Comparison of ENCODE assay signal across 19 mouse cellular contexts in the genomic region with DNA sequence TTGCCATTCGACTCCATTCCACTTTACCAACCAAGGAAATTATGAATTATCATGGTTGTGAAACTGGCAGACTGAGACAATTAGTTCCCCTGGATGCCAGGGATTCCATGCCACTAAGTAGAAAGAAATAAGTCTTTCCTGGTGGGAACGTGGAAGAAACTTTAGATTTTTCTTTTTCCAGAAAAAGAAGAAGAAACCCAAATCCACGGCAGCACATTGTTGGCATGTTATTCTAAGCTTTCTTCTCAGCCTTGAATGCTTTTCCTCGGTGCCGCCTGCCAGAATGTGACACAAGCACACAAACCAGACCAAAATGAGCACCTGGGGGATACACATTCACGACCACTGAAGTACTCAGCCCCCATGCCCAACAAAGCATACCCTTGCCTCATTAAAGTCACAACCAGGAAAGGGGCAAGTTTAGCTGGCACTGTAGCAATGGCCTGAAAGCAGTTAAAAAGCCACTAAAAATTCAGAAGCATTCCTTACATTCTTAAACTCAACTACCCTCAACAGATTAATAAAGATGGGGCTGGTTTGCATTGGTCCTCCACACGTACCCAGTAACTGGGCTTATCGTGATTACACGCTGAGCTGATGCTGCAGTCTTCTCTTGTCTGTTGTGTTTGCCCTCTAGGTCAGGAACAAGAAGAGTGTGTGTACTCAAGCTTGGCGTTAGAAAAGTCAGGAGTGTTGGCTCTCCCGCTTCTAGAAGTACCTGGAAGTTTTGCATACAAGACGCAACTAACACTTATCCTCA.
DNase-seq lines count a peak whose midpoint lies in the region; ATAC-seq and TF ChIP-seq lines count a peak whose summit lies in the region.
"Had no signal": no experiment of that assay in that cellular context is flagged by ENCODE, and none has a peak within 500 bp of the region (broad histone marks: within the 10 kb centered on the region; RNA-seq: fewer than 3 reads in every experiment).

No protein-coding gene starts in this region.

- no peaks in the 10 kb centered on the region for H3K36me3 ChIP-seq in kidney, embryonic 15.5 days
- no peaks in the 10 kb centered on the region for H3K36me3 ChIP-seq in embryonic facial prominence, embryonic 14.5 days (ENCODE audit: control insufficient read depth, insufficient read depth, low read length)
- H3K36me3 ChIP-seq in limb, embryonic 14.5 days (ENCODE audit: control insufficient read depth, insufficient read depth, low read length) = no peaks in the 10 kb centered on the region
- no peaks in the 10 kb centered on the region for H3K36me3 ChIP-seq in midbrain, embryonic 10.5 days
- H3K36me3 ChIP-seq: heart, embryonic 12.5 days; hindbrain, embryonic 10.5 days had no signal

- TF ChIP-seq POLR2A in limb, embryonic 14.5 days (IDR thresholded peaks at IDR 0.05; ENCODE audit: borderline replicate concordance, extremely low read depth, insufficient read depth, insufficient read length) = no peak

- H3K27ac ChIP-seq in kidney, embryonic 15.5 days = no peak overlapping the region
- H3K27ac ChIP-seq in embryonic facial prominence, embryonic 14.5 days (replicated peaks; ENCODE audit: low read depth, low read length) = peak overlapping the region; percentile 44; the same call in 1 of the 2 replicates
- no peak overlapping the region; the same call in 1 of the 2 replicates for H3K27ac ChIP-seq in limb, embryonic 14.5 days (replicated peaks; ENCODE audit: low read depth, low read length)
- no peak overlapping the region for H3K27ac ChIP-seq in midbrain, embryonic 10.5 days (replicated peaks)
- H3K27ac ChIP-seq: forebrain, embryonic 13.5 days; hindbrain, embryonic 10.5 days had no signal

- no peaks in the 10 kb centered on the region for H3K9me3 ChIP-seq in kidney, embryonic 15.5 days (replicated peaks)
- 0 out of 2 replicates have a peak, but pooled peaks cover 6% of the 10 kb centered on the region for H3K9me3 ChIP-seq in embryonic facial prominence, embryonic 14.5 days (ENCODE audit: control insufficient read depth, low read length)
- no peaks in the 10 kb centered on the region for H3K9me3 ChIP-seq in limb, embryonic 14.5 days (ENCODE audit: control insufficient read depth, low read length)
- H3K9me3 ChIP-seq in midbrain, embryonic 10.5 days (replicated peaks) = no peaks in the 10 kb centered on the region
- H3K9me3 ChIP-seq: forebrain, embryonic 13.5 days; heart, embryonic 12.5 days; hindbrain, embryonic 10.5 days had no signal

- ATAC-seq in kidney, embryonic 15.5 days (replicated peaks; ENCODE audit: low FRiP score) = 0 out of 2 replicates have a peak, but pooled peaks have one; percentile 56
- ATAC-seq in embryonic facial prominence, embryonic 14.5 days (ENCODE audit: low read depth) = no peak
- ATAC-seq in limb, embryonic 14.5 days (ENCODE audit: low FRiP score, low read depth) = peak; percentile 60
- ATAC-seq: forebrain, embryonic 13.5 days; forebrain, postnatal 0 days; hindbrain, embryonic 16.5 days; inflammation-experienced regulatory T-cells, adult 6 months had no signal

- no peak overlapping the region for H3K4me3 ChIP-seq in kidney, embryonic 15.5 days (replicated peaks)
- no peak overlapping the region for H3K4me3 ChIP-seq in embryonic facial prominence, embryonic 14.5 days (ENCODE audit: low read depth, low read length)
- H3K4me3 ChIP-seq in limb, embryonic 14.5 days (replicated peaks; ENCODE audit: low read length) = no peak overlapping the region
- H3K4me3 ChIP-seq in midbrain, embryonic 10.5 days = no peak overlapping the region
- H3K4me3 ChIP-seq: forebrain, embryonic 13.5 days; heart, embryonic 12.5 days; hindbrain, embryonic 10.5 days had no signal

- no peak for DNase-seq in kidney, adult 11 months
- DNase-seq in Muller cell, postnatal 12 days (ENCODE audit: inconsistent ontology term) = peak; percentile 50
- DNase-seq in embryonic facial prominence, embryonic 14.5 days (ENCODE audit: low spot score) = peak; percentile 54
- DNase-seq in limb, embryonic 14.5 days (ENCODE audit: low spot score) = peak; percentile 62
- DNase-seq in spleen, adult 12 weeks (ENCODE audit: low spot score) = no peak
- DNase-seq in midbrain, embryonic 10.5 days (ENCODE audit: low spot score) = no peak
- DNase-seq: adrenal gland, postnatal 10 days; cerebellum, adult 11-12 months; cerebellum, adult 9-10 months; cerebellum, postnatal 36 days; forebrain, postnatal 0 days; gastrocnemius, postnatal 25 days had no signal

- 47% methylated on average over 12 of the region's 12 CpGs for WGBS in kidney, embryonic 15.5 days
- WGBS in embryonic facial prominence, embryonic 14.5 days = 38% methylated on average over 12 of the region's 12 CpGs
- 27% methylated on average over 12 of the region's 12 CpGs for WGBS in limb, embryonic 14.5 days
- WGBS in midbrain, embryonic 10.5 days = 85% methylated on average over 12 of the region's 12 CpGs

- no peaks in the 10 kb centered on the region for H3K27me3 ChIP-seq in kidney, embryonic 15.5 days
- no peaks in the 10 kb centered on the region for H3K27me3 ChIP-seq in embryonic facial prominence, embryonic 14.5 days (replicated peaks; ENCODE audit: control insufficient read depth, insufficient read depth, low read length)
- H3K27me3 ChIP-seq in limb, embryonic 14.5 days (ENCODE audit: control insufficient read depth, insufficient read depth, low read length) = no peaks in the 10 kb centered on the region
- H3K27me3 ChIP-seq in midbrain, embryonic 10.5 days (ENCODE audit: low read depth, poor library complexity, severe bottlenecking) = no peaks in the 10 kb centered on the region
- H3K27me3 ChIP-seq: CH12.LX; forebrain, embryonic 13.5 days; heart, embryonic 12.5 days had no signal

- H3K4me2 ChIP-seq in kidney, embryonic 15.5 days = no peak overlapping the region
- no peak overlapping the region for H3K4me2 ChIP-seq in embryonic facial prominence, embryonic 14.5 days (ENCODE audit: low read depth, low read length)
- no peak overlapping the region for H3K4me2 ChIP-seq in limb, embryonic 14.5 days (replicated peaks; ENCODE audit: low read depth, low read length, severe bottlenecking)
- H3K4me2 ChIP-seq: forebrain, embryonic 13.5 days; heart, embryonic 12.5 days had no signal

- no peaks in the 10 kb centered on the region for H3K4me1 ChIP-seq in kidney, embryonic 15.5 days
- peaks cover 10% of the 10 kb centered on the region for H3K4me1 ChIP-seq in embryonic facial prominence, embryonic 14.5 days (ENCODE audit: control insufficient read depth, insufficient read depth, low read length)
- H3K4me1 ChIP-seq in limb, embryonic 14.5 days (ENCODE audit: control insufficient read depth, insufficient read depth, low read length) = peaks cover 13% of the 10 kb centered on the region
- H3K4me1 ChIP-seq in midbrain, embryonic 10.5 days = no peaks in the 10 kb centered on the region
- H3K4me1 ChIP-seq: forebrain, embryonic 13.5 days; heart, embryonic 12.5 days; hindbrain, embryonic 10.5 days had no signal

- no peak overlapping the region for H3K9ac ChIP-seq in kidney, embryonic 15.5 days
- H3K9ac ChIP-seq in embryonic facial prominence, embryonic 14.5 days (ENCODE audit: low read depth, low read length) = no peak overlapping the region
- no peak overlapping the region for H3K9ac ChIP-seq in limb, embryonic 14.5 days (ENCODE audit: low read depth, low read length, severe bottlenecking)
- H3K9ac ChIP-seq: forebrain, embryonic 13.5 days; forebrain, postnatal 0 days; heart, embryonic 12.5 days had no signal

Comparison
In these comparisons a context has a peak if more than half of its experiments do, and no peak if none do; other contexts are left out.
1. DNase-seq: peak in Muller cell, postnatal 12 days (single experiment), embryonic facial prominence, embryonic 14.5 days (single experiment) and limb, embryonic 14.5 days (single experiment); none in kidney, adult 11 months (single experiment), spleen, adult 12 weeks (single experiment) and midbrain, embryonic 10.5 days (single experiment).